Mouse (Mus musculus) MEL (cell line): ENCODE data around the gene Rhobtb1. TPM values are rescaled to one million over a fixed set of nuclear protein-coding genes. Genes with fewer than 3 reads are reported as not detected.

Source experiments
- DNase-seq: peaks from one replicate; pipeline ENCODE4 v3.0.0; 2011; ENCODE audit warnings: low read depth, low spot score
- H3K27ac ChIP-seq: 2 replicates; pipeline ENCODE4 v1.5.1; 2012; ENCODE audit warnings: low read depth, mild to moderate bottlenecking, control low read depth, low read length, moderate library complexity; ENCODE audit not compliant: control insufficient read depth
- H3K27me3 ChIP-seq, 2 experiments: fragments of 150-350 bp in 1 of 2; sonication (generic) in 1 of 2; 2 replicates each; pipeline ENCODE4 v1.6.1; 2012; ENCODE audit warnings: low read length in 2 of 2, mild to moderate bottlenecking in 2 of 2, improper control_type of control experiment in 1 of 2, moderate library complexity in 1 of 2; ENCODE audit not compliant: insufficient read depth in 2 of 2, control insufficient read depth in 1 of 2
- H3K36me3 ChIP-seq, 2 experiments: 2 replicates each; pipeline ENCODE4 v1.6.1; 2012 to 2014; ENCODE audit warnings: low read length in 2 of 2, improper control_type of control experiment in 1 of 2, inconsistent platforms in 1 of 2, mild to moderate bottlenecking in 1 of 2; ENCODE audit not compliant: insufficient read depth in 2 of 2, control insufficient read depth in 1 of 2
- H3K4me1 ChIP-seq, 2 experiments: fragments of 150-350 bp in 1 of 2; sonication (generic) in 1 of 2; 2 replicates each; pipeline ENCODE4 v1.6.1; 2012; ENCODE audit warnings: low read length in 2 of 2, improper control_type of control experiment in 1 of 2, mild to moderate bottlenecking in 1 of 2; ENCODE audit not compliant: insufficient read depth in 2 of 2, control insufficient read depth in 1 of 2
- H3K4me3 ChIP-seq, 2 experiments: fragments of 150-350 bp in 1 of 2; sonication (generic) in 1 of 2; 2 replicates each; pipeline ENCODE4 v1.5.1; 2012; ENCODE audit warnings: low read depth in 2 of 2, low read length in 2 of 2, mild to moderate bottlenecking in 2 of 2, moderate library complexity in 2 of 2, control low read depth in 1 of 2, improper control_type of control experiment in 1 of 2; ENCODE audit not compliant: control insufficient read depth in 1 of 2, insufficient read depth in 1 of 2
- H3K79me2 ChIP-seq: 2 replicates; pipeline ENCODE4 v1.6.1; 2012; ENCODE audit warnings: mild to moderate bottlenecking, low read length, moderate library complexity; ENCODE audit not compliant: control insufficient read depth, poor library complexity, insufficient read depth
- H3K9ac ChIP-seq: 2 replicates; pipeline ENCODE4 v1.6.1; 2012; ENCODE audit warnings: low read depth, mild to moderate bottlenecking, control low read depth, low read length, moderate library complexity; ENCODE audit not compliant: control insufficient read depth, poor library complexity, severe bottlenecking
- H3K9me3 ChIP-seq: fragments of 150-350 bp; sonication (generic); replicated peaks from 2 replicates; pipeline ENCODE4 v1.6.1; 2012; ENCODE audit warnings: mild to moderate bottlenecking, low read length, improper control_type of control experiment, moderate library complexity; ENCODE audit not compliant: insufficient read depth
- CHD2 ChIP-seq: IDR thresholded peaks from 2 replicates; pipeline ENCODE4 v1.6.1; 2011; ENCODE audit warnings: low read length, improper control_type of control experiment
- CTCF ChIP-seq, 3 experiments: IDR thresholded peaks in 2 of 3; conservative IDR thresholded peaks in 1 of 3; 2 replicates each; pipeline ENCODE4 v1.5.1; 2011 to 2012; ENCODE audit warnings: low read length in 3 of 3, low read depth in 2 of 3, mild to moderate bottlenecking in 2 of 3, improper control_type of control experiment in 1 of 3, inconsistent platforms in 1 of 3, mixed read lengths in 1 of 3, moderate library complexity in 1 of 3; ENCODE audit not compliant: control insufficient read depth in 1 of 3, insufficient read depth in 1 of 3, poor library complexity in 1 of 3, severe bottlenecking in 1 of 3
- EP300 ChIP-seq, 2 experiments: IDR thresholded peaks; 2 replicates each; pipeline ENCODE4 v1.6.1; 2011; ENCODE audit warnings: improper control_type of control experiment in 2 of 2, low read length in 2 of 2, low read depth in 1 of 2, mild to moderate bottlenecking in 1 of 2
- ETS1 ChIP-seq: IDR thresholded peaks from 2 replicates; pipeline ENCODE4 v1.6.1; 2012; ENCODE audit warnings: low read depth, mild to moderate bottlenecking, inconsistent platforms, low read length, improper control_type of control experiment, moderate library complexity
- GATA1 ChIP-seq: IDR thresholded peaks from 2 replicates; pipeline ENCODE4 v1.6.1; 2011; ENCODE audit warnings: low read depth, low read length, improper control_type of control experiment
- JUND ChIP-seq: IDR thresholded peaks from 2 replicates; pipeline ENCODE4 v1.6.1; 2011; ENCODE audit warnings: low read depth, mild to moderate bottlenecking, improper control_type of control experiment, low read length
- MAX ChIP-seq: IDR thresholded peaks from 2 replicates; pipeline ENCODE4 v1.6.1; 2011; ENCODE audit warnings: low read length, improper control_type of control experiment
- MXI1 ChIP-seq: IDR thresholded peaks from 2 replicates; pipeline ENCODE4 v1.6.1; 2011; ENCODE audit warnings: mild to moderate bottlenecking, low read depth, low read length, improper control_type of control experiment
- MYB ChIP-seq: IDR thresholded peaks from 2 replicates; pipeline ENCODE4 v1.6.1; 2011; ENCODE audit warnings: mild to moderate bottlenecking, low read depth, low read length, improper control_type of control experiment
- MYC ChIP-seq: IDR thresholded peaks from 2 replicates; pipeline ENCODE4 v1.6.1; 2011; ENCODE audit warnings: low read depth, mild to moderate bottlenecking, low read length, improper control_type of control experiment, moderate library complexity
- NELFE ChIP-seq: IDR thresholded peaks from 2 replicates; pipeline ENCODE4 v1.6.1; 2011; ENCODE audit warnings: low read depth, low read length, improper control_type of control experiment
- NRF1 ChIP-seq: IDR thresholded peaks from 2 replicates; pipeline ENCODE4 v1.6.1; 2014; ENCODE audit warnings: low read depth, mild to moderate bottlenecking, inconsistent platforms, low read length, improper control_type of control experiment, moderate library complexity; ENCODE audit not compliant: poor library complexity, insufficient read depth, severe bottlenecking
- POLR2A ChIP-seq, 2 experiments: IDR thresholded peaks; 2 replicates each; pipeline ENCODE4 v1.6.1; 2011 to 2012; ENCODE audit warnings: low read length in 2 of 2, mild to moderate bottlenecking in 2 of 2, control low read depth in 1 of 2, improper control_type of control experiment in 1 of 2, low read depth in 1 of 2, moderate library complexity in 1 of 2; ENCODE audit not compliant: control insufficient read depth in 1 of 2, insufficient read depth in 1 of 2, poor library complexity in 1 of 2
- POLR2AphosphoS2 ChIP-seq: IDR thresholded peaks from 2 replicates; pipeline ENCODE4 v1.6.1; 2011; ENCODE audit warnings: low read length, improper control_type of control experiment
- POLR2AphosphoS5 ChIP-seq: IDR thresholded peaks from 2 replicates; pipeline ENCODE4 v1.6.1; 2012; ENCODE audit warnings: low read depth, borderline replicate concordance, mild to moderate bottlenecking, inconsistent platforms, low read length, moderate library complexity, mixed read lengths
- RAD21 ChIP-seq: IDR thresholded peaks from 2 replicates; pipeline ENCODE4 v1.6.1; 2011; ENCODE audit warnings: mild to moderate bottlenecking, low read depth, low read length, improper control_type of control experiment
- RCOR1 ChIP-seq: IDR thresholded peaks from 2 replicates; pipeline ENCODE4 v1.6.1; 2012; ENCODE audit warnings: low read depth, mild to moderate bottlenecking, inconsistent platforms, low read length, improper control_type of control experiment
- SMC3 ChIP-seq: IDR thresholded peaks from 2 replicates; pipeline ENCODE4 v1.6.1; 2011; ENCODE audit warnings: low read depth, low read length, improper control_type of control experiment
- TAL1 ChIP-seq: IDR thresholded peaks from 2 replicates; pipeline ENCODE4 v1.6.1; 2012; ENCODE audit warnings: mild to moderate bottlenecking, inconsistent platforms, low read length, moderate library complexity, mixed read lengths
- UBTF ChIP-seq: IDR thresholded peaks from 2 replicates; pipeline ENCODE4 v1.6.1; 2012; ENCODE audit warnings: low read depth, mild to moderate bottlenecking, inconsistent platforms, low read length, improper control_type of control experiment, moderate library complexity, borderline replicate concordance; ENCODE audit not compliant: insufficient read depth
- USF2 ChIP-seq, 2 experiments: IDR thresholded peaks; 2 replicates each; pipeline ENCODE4 v1.6.1; 2011 to 2012; ENCODE audit warnings: improper control_type of control experiment in 2 of 2, low read length in 2 of 2, borderline replicate concordance in 1 of 2, inconsistent platforms in 1 of 2, low read depth in 1 of 2, mild to moderate bottlenecking in 1 of 2; ENCODE audit not compliant: insufficient read depth in 1 of 2
- ZKSCAN1 ChIP-seq: IDR thresholded peaks from 2 replicates; pipeline ENCODE4 v1.6.1; 2012; ENCODE audit warnings: low read depth, mild to moderate bottlenecking, inconsistent platforms, low read length, improper control_type of control experiment, moderate library complexity
- ZMIZ1 ChIP-seq: IDR thresholded peaks from 2 replicates; pipeline ENCODE4 v1.6.1; 2012; ENCODE audit warnings: low read depth, mild to moderate bottlenecking, inconsistent platforms, low read length, improper control_type of control experiment, moderate library complexity
- ZNF384 ChIP-seq: IDR thresholded peaks from 2 replicates; pipeline ENCODE4 v1.6.1; 2012; ENCODE audit warnings: low read depth, mild to moderate bottlenecking, inconsistent platforms, low read length, improper control_type of control experiment
- polyA plus RNA-seq, 2 experiments: library from polyadenylated mRNA; stranded (reverse) in 1 of 2; unstranded in 1 of 2; fragments of >175 nt in 1 of 2; fragments of >200 nt in 1 of 2; gene quantifications; 2 replicates each; pipeline versions ENCODE4 v1.2.1 to v1.2.4; 2012; ENCODE audit warnings: low replicate concordance in 2 of 2, low read depth in 1 of 2; ENCODE audit not compliant: insufficient read length in 2 of 2, insufficient read depth in 1 of 2, missing spikeins in 1 of 2
- total RNA-seq: library from RNA; depleted of rRNA; stranded (reverse); fragments of 300-350 nt; gene quantifications from 2 replicates; pipeline ENCODE4 v1.2.3, GENCODE M21; 2012

The Rhobtb1 gene
- total and polyA plus RNA-seq, 3 experiments = not detected

DNA sequence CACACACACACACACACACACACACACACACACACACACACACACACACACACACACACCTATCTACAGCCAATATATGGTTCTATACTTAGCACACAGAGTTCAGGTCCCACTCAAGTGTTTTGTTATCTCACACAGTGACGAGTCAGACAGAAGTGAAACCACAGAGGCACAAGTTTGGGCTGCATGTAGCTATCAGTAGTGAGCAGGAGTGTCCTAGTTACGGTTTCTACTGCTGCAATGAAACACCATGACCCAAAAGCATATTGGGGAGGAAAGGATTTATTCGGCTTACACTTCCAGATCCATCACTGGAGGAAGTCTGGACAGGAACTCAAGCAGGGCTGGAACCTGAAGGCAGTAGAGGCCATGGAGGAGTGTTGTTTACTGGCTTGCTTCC is 70.7 kb downstream of the Rhobtb1 start:
- no peak overlapping the region for H3K4me3 ChIP-seq
- H3K9me3 ChIP-seq = no peaks in the 10 kb centered on the region
- no peaks in the 10 kb centered on the region for H3K36me3 ChIP-seq
- TF ChIP-seq MYC (no peak), POLR2A (IDR thresholded peaks at IDR 0.05; ENCODE audit: control insufficient read depth in 1 of 2, insufficient read depth in 1 of 2, low read depth in 1 of 2, low read length in 2 of 2, poor library complexity in 1 of 2) (no peak), RAD21 (no peak), MYB (no peak), CTCF (IDR thresholded peaks at IDR 0.05 in 2 of 3, conservative IDR thresholded peaks at IDR 0.05 in 1 of 3; ENCODE audit: control insufficient read depth in 1 of 3, insufficient read depth in 1 of 3, low read depth in 2 of 3, low read length in 3 of 3, poor library complexity in 1 of 3, severe bottlenecking in 1 of 3) (no peak), USF2 (IDR thresholded peaks at IDR 0.05; ENCODE audit: borderline replicate concordance in 1 of 2, insufficient read depth in 1 of 2, low read depth in 1 of 2, low read length in 2 of 2) (no peak), CHD2 (no peak), POLR2AphosphoS2 (no peak), UBTF (no peak), TAL1 (no peak), ZMIZ1 (no peak), POLR2AphosphoS5 (no peak), EP300 (IDR thresholded peaks at IDR 0.05; ENCODE audit: low read depth in 1 of 2, low read length in 2 of 2) (no peak), MAX (no peak), ZKSCAN1 (no peak), SMC3 (no peak), ZNF384 (no peak)
- H3K79me2 ChIP-seq = no peaks in the 10 kb centered on the region
- no peaks in the 10 kb centered on the region for H3K27me3 ChIP-seq
- H3K27ac ChIP-seq = no peak overlapping the region
- no peak overlapping the region for H3K9ac ChIP-seq
- DNase-seq = no peak
- no peaks in the 10 kb centered on the region for H3K4me1 ChIP-seq

DNA sequence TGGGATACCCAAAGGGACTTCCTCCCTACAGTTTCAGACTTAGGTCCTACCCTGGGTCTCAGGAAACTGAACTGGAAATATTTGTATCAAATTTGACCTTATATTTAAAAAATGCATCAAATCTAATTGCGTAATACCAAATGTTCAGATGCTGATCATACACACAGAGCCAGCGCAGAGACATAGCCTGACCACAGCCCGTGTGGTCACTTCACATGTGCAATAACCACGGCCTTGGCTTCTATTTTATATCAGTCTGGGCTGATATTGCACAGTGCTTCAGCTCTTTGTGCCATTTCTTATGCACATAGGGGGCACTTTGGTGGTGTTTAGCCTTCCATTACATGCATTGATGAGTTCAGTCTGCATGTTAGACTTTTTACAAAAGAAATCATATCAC is 72.0 kb downstream of the Rhobtb1 start:
- no peak overlapping the region for H3K27ac ChIP-seq
- TF ChIP-seq NELFE (no peak), UBTF (no peak), JUND (no peak), MAX (no peak), GATA1 (no peak), RCOR1 (no peak), ZKSCAN1 (no peak), NRF1 (no peak), ETS1 (no peak), CHD2 (no peak), MXI1 (no peak), USF2 (IDR thresholded peaks at IDR 0.05; ENCODE audit: borderline replicate concordance in 1 of 2, insufficient read depth in 1 of 2, low read depth in 1 of 2, low read length in 2 of 2) (no peak)
- H3K9me3 ChIP-seq = no peaks in the 10 kb centered on the region
- DNase-seq = no peak
- H3K9ac ChIP-seq = no peak overlapping the region
- H3K27me3 ChIP-seq = no peaks in the 10 kb centered on the region
- no peaks in the 10 kb centered on the region for H3K4me1 ChIP-seq
- H3K36me3 ChIP-seq = no peaks in the 10 kb centered on the region
- H3K4me3 ChIP-seq = no peak overlapping the region
- no peaks in the 10 kb centered on the region for H3K79me2 ChIP-seq
